Mouse (Mus musculus) gastrocnemius, postnatal 4 days (tissue): ENCODE measurements around the gene Abtb2. TPM values are rescaled to one million over a fixed set of nuclear protein-coding genes. Genes with fewer than 3 reads are reported as not detected.

Experiments used
- DNase-seq, 2 experiments: peaks; one replicate each; pipeline ENCODE4 v3.0.0; 2021 to 2022; ENCODE audit warnings: low spot score in 2 of 2, mixed read lengths in 2 of 2
- total RNA-seq, 2 experiments: library from RNA; stranded (reverse); gene quantifications; 2 replicates each; pipeline ENCODE4 v1.2.3; 2021

Gene Abtb2
- total RNA-seq, 2 experiments from 2014 or later = 31.8 to 36.0 TPM

GRCm38 (mm10) chr2:103684431-103684830 is 118.3 kb downstream of the Abtb2 start:
- DNase-seq = no peak

GRCm38 (mm10) chr2:103684926-103685577 is 118.9 kb downstream of the Abtb2 start:
- peak in 1 of 2 experiments; percentile 42 for DNase-seq

- DNase-seq = no peak
Observed at GRCm38 (mm10) chr2:103685581-103685980, 119.5 kb downstream of the Abtb2 start.

- no peak for DNase-seq
Observed at GRCm38 (mm10) chr2:103687143-103687542, 121.0 kb downstream of the Abtb2 start.

GRCm38 (mm10) chr2:103687888-103688287 is 121.8 kb downstream of the Abtb2 start:
- DNase-seq = no peak

- DNase-seq = peak in 1 of 2 experiments; percentile 23
Observed at GRCm38 (mm10) chr2:103690425-103690824, 124.3 kb downstream of the Abtb2 start.

GRCm38 (mm10) chr2:103690828-103691227 is 124.7 kb downstream of the Abtb2 start:
- DNase-seq = no peak

GRCm38 (mm10) chr2:103691278-103691677 is 125.2 kb downstream of the Abtb2 start:
- no peak for DNase-seq

- DNase-seq = no peak
Observed at GRCm38 (mm10) chr2:103692810-103693209, 126.7 kb downstream of the Abtb2 start.

- DNase-seq = no peak
Observed at GRCm38 (mm10) chr2:103694777-103695563, 128.9 kb downstream of the Abtb2 start.

- DNase-seq = peak in 1 of 2 experiments; percentile 71
Observed at GRCm38 (mm10) chr2:103696177-103696576, 130.1 kb downstream of the Abtb2 start.

- no peak for DNase-seq
Observed at GRCm38 (mm10) chr2:103700514-103700913, 134.4 kb downstream of the Abtb2 start.

GRCm38 (mm10) chr2:103703336-103703735 is 137.2 kb downstream of the Abtb2 start:
- no peak for DNase-seq

GRCm38 (mm10) chr2:103703865-103704264 is 137.8 kb downstream of the Abtb2 start:
- DNase-seq = no peak

GRCm38 (mm10) chr2:103705826-103706225 is 139.7 kb downstream of the Abtb2 start:
- DNase-seq = no peak

GRCm38 (mm10) chr2:103706226-103706625 is 140.1 kb downstream of the Abtb2 start:
- peak in 1 of 2 experiments; percentile 62 for DNase-seq

GRCm38 (mm10) chr2:103707056-103707776 is 141.1 kb downstream of the Abtb2 start:
- DNase-seq = no peak

- no peak for DNase-seq
Observed at GRCm38 (mm10) chr2:103710849-103711248, 144.7 kb downstream of the Abtb2 start.

- DNase-seq = no peak
Observed at GRCm38 (mm10) chr2:103713831-103714230, 147.7 kb downstream of the Abtb2 start.

- DNase-seq = no peak
Observed at GRCm38 (mm10) chr2:103714412-103714811, 148.3 kb downstream of the Abtb2 start.

- DNase-seq = peak; percentile 42 to 64
Observed at GRCm38 (mm10) chr2:103718594-103719291, 152.6 kb downstream of the Abtb2 start.
